Mouse (Mus musculus): Measurements from ENCODE around the gene Tex2. TPM values are rescaled to one million over a fixed set of nuclear protein-coding genes. Genes with fewer than 3 reads are reported as not detected.
"Not testable (repeated sequence)": the region's sequence is repeated elsewhere in the genome, so short reads cannot be mapped to it uniquely, and the experiment has no call there.

Tex2 gene
- polyA plus RNA-seq, 1 experiment from 2014 or later = 11.5 TPM

- ATAC-seq (ENCODE audit: low read depth) = no peak
- H3K4me3 ChIP-seq (ENCODE audit: low read length) = no peak overlapping the region
- H3K27me3 ChIP-seq (ENCODE audit: control insufficient read depth, insufficient read depth, low read depth, low read length) = no peaks in the 10 kb centered on the region
- H3K36me3 ChIP-seq (ENCODE audit: control insufficient read depth, insufficient read depth, low read length) = no peaks in the 10 kb centered on the region
- no peaks in the 10 kb centered on the region for H3K9me3 ChIP-seq (ENCODE audit: control insufficient read depth, low read length)
- H3K4me1 ChIP-seq (replicated peaks; ENCODE audit: control insufficient read depth, insufficient read depth, low read length) = peaks cover 3% of the 10 kb centered on the region; the same call in 1 of the 2 replicates
- no peak overlapping the region for H3K9ac ChIP-seq (ENCODE audit: low read length)
- H3K27ac ChIP-seq (ENCODE audit: low read length) = 0 out of 2 replicates have a peak overlapping the region, but pooled peaks have one; percentile 7
- no peak overlapping the region for H3K4me2 ChIP-seq (ENCODE audit: low read depth, low read length)
- WGBS = 45% methylated on average over 13 of the region's 13 CpGs
These were observed 110.4 kb downstream of the Tex2 start for GRCm38 (mm10) chr11:106502631-106503424.

DNA sequence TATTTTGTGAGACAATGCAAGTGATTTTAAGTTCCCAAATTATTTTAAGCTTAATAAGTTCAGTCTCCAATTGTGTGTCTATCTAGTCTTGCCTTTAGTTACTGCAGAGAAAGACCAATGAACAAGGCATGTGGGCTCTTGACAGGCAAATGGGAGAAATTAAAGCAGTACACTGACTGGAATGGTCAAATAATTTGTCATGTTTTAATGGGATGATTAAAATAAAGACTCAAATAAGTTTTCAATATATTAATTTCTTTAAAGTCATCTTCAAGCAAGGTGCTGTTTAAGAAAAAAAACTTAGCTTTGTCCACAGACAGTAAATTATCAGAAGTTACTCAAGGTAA lies 111.1 kb downstream of the Tex2 start:
- H3K9me3 ChIP-seq (ENCODE audit: control insufficient read depth, low read length) = no peaks in the 10 kb centered on the region
- peak overlapping the region; percentile 100; the same call in 1 of the 2 replicates for H3K9ac ChIP-seq (ENCODE audit: low read length)
- peak overlapping the region; percentile 99 for H3K27ac ChIP-seq (ENCODE audit: low read length)
- H3K36me3 ChIP-seq (ENCODE audit: control insufficient read depth, insufficient read depth, low read length) = no peaks in the 10 kb centered on the region
- no peak overlapping the region for H3K4me3 ChIP-seq (ENCODE audit: low read length)
- no peak for ATAC-seq (ENCODE audit: low read depth)
- peak overlapping the region; percentile 62; the same call in 1 of the 2 replicates for H3K4me2 ChIP-seq (ENCODE audit: low read depth, low read length)
- H3K4me1 ChIP-seq (replicated peaks; ENCODE audit: control insufficient read depth, insufficient read depth, low read length) = peaks cover 3% of the 10 kb centered on the region; the same call in 1 of the 2 replicates
- no peaks in the 10 kb centered on the region for H3K27me3 ChIP-seq (ENCODE audit: control insufficient read depth, insufficient read depth, low read depth, low read length)

GRCm38 (mm10) chr11:106501308-106502158 lies 111.7 kb downstream of the Tex2 start:
- 2% methylated on average over 22 of the region's 22 CpGs for WGBS
- H3K36me3 ChIP-seq (ENCODE audit: control insufficient read depth, insufficient read depth, low read length) = no peaks in the 10 kb centered on the region
- H3K27ac ChIP-seq (ENCODE audit: low read length) = peak overlapping the region; percentile 99
- H3K4me3 ChIP-seq (ENCODE audit: low read length) = peak overlapping the region; percentile 97
- H3K9me3 ChIP-seq (ENCODE audit: control insufficient read depth, low read length) = no peaks in the 10 kb centered on the region
- ATAC-seq (ENCODE audit: low read depth) = peak; percentile 83
- peak overlapping the region; percentile 100 for H3K9ac ChIP-seq (ENCODE audit: low read length)
- H3K27me3 ChIP-seq (ENCODE audit: control insufficient read depth, insufficient read depth, low read depth, low read length) = no peaks in the 10 kb centered on the region
- peak overlapping the region; percentile 62 for H3K4me2 ChIP-seq (ENCODE audit: low read depth, low read length)
- H3K4me1 ChIP-seq (replicated peaks; ENCODE audit: control insufficient read depth, insufficient read depth, low read length) = peaks cover 3% of the 10 kb centered on the region; the same call in 1 of the 2 replicates

DNA sequence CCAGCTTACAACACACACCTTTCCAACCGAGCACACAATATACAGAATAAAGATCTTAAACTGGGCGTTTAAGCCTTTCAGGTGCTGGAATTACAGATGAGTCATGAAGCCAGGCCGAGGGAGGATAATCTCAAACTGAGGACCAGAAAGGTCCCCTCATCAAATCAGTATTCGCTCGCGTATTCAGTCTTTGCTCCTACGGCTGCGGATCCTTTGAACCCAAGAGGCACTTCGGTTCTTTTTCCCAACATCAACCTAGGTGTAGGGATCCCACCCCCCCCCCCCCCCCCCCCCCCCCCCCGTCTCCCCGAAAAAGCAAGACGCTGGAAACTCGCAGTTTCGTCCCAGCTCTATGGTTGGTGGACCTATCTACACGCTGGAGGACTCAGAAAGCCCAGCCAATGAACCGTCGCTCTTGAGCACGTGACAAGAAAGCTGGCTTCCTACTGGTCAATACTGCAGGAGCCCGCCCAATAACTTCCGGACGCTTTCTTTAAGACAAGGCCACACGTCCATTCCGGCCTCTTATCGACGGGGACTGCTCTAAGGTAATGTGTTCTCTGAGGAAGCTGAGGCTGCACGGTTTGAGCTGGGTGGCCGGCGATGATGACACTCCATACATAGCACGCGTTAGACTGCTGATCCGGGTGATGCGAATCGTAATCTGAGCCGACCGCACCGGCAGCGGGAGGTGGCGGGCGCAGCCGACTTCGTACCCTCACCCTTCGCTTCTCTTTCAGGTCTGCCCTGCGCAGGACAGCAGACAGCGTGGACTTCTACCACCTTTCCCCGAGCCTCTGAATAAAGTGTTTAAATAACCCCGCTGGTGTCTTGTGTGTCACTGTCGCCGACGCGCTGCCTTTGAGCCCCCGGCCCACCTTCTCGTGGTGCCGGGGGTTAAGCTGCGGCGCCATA lies 112.6 kb downstream of the Tex2 start:
- no peaks in the 10 kb centered on the region for H3K36me3 ChIP-seq (ENCODE audit: control insufficient read depth, insufficient read depth, low read length)
- H3K4me3 ChIP-seq (ENCODE audit: low read length) = peak overlapping the region; percentile 97
- peaks cover 3% of the 10 kb centered on the region; the same call in 1 of the 2 replicates for H3K4me1 ChIP-seq (replicated peaks; ENCODE audit: control insufficient read depth, insufficient read depth, low read length)
- WGBS = under 1% methylated on average over 52 of the region's 55 CpGs
- H3K27me3 ChIP-seq (ENCODE audit: control insufficient read depth, insufficient read depth, low read depth, low read length) = no peaks in the 10 kb centered on the region
- peak overlapping the region; percentile 100 for H3K9ac ChIP-seq (ENCODE audit: low read length)
- no peaks in the 10 kb centered on the region for H3K9me3 ChIP-seq (ENCODE audit: control insufficient read depth, low read length)
- peak overlapping the region; percentile 69 for H3K4me2 ChIP-seq (ENCODE audit: low read depth, low read length)
- ATAC-seq (ENCODE audit: low read depth) = peak; percentile 98
- peak overlapping the region; percentile 99 for H3K27ac ChIP-seq (ENCODE audit: low read length)

- H3K4me2 ChIP-seq (ENCODE audit: low read depth, low read length) = no peak overlapping the region
- no peaks in the 10 kb centered on the region for H3K9me3 ChIP-seq (ENCODE audit: control insufficient read depth, low read length)
- no peaks in the 10 kb centered on the region for H3K27me3 ChIP-seq (ENCODE audit: control insufficient read depth, insufficient read depth, low read depth, low read length)
- no peaks in the 10 kb centered on the region for H3K36me3 ChIP-seq (ENCODE audit: control insufficient read depth, insufficient read depth, low read length)
- no peak overlapping the region for H3K27ac ChIP-seq (ENCODE audit: low read length)
- peaks cover 3% of the 10 kb centered on the region; the same call in 1 of the 2 replicates for H3K4me1 ChIP-seq (replicated peaks; ENCODE audit: control insufficient read depth, insufficient read depth, low read length)
- no peak overlapping the region for H3K4me3 ChIP-seq (ENCODE audit: low read length)
- H3K9ac ChIP-seq (ENCODE audit: low read length) = no peak overlapping the region
- 31% methylated on average over 4 of the region's 4 CpGs for WGBS
- ATAC-seq (ENCODE audit: low read depth) = no peak
These were observed 114.4 kb downstream of the Tex2 start for GRCm38 (mm10) chr11:106498739-106499379.

DNA sequence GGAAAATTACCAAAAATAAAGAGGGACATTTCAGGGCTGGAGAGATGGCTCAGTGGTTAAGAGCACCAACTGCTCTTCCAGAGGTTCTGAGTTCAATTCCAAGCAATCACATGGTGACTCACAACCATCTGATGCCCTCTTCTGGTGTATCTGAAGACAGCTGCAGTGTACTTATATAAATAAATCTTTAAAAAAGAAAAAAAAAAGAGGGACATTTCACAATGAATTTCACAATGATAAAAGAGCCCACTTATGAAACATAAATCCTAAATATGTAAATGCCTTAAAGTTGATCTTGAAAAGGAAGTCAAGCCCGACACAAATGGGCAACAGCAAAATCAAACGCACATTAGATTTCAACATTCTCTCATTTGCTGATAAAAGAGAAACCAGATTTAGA lies 115.3 kb downstream of the Tex2 start:
- H3K9ac ChIP-seq (ENCODE audit: low read length) = no peak overlapping the region
- WGBS = 64% methylated on average over 2 of the region's 2 CpGs
- H3K4me1 ChIP-seq (replicated peaks; ENCODE audit: control insufficient read depth, insufficient read depth, low read length) = peaks cover 3% of the 10 kb centered on the region; the same call in 1 of the 2 replicates
- no peak overlapping the region for H3K4me3 ChIP-seq (ENCODE audit: low read length)
- H3K9me3 ChIP-seq (ENCODE audit: control insufficient read depth, low read length) = no peaks in the 10 kb centered on the region
- no peaks in the 10 kb centered on the region for H3K36me3 ChIP-seq (ENCODE audit: control insufficient read depth, insufficient read depth, low read length)
- no peaks in the 10 kb centered on the region for H3K27me3 ChIP-seq (ENCODE audit: control insufficient read depth, insufficient read depth, low read depth, low read length)
- no peak for ATAC-seq (ENCODE audit: low read depth)
- H3K4me2 ChIP-seq (ENCODE audit: low read depth, low read length) = no peak overlapping the region
- H3K27ac ChIP-seq (ENCODE audit: low read length) = no peak overlapping the region

DNA sequence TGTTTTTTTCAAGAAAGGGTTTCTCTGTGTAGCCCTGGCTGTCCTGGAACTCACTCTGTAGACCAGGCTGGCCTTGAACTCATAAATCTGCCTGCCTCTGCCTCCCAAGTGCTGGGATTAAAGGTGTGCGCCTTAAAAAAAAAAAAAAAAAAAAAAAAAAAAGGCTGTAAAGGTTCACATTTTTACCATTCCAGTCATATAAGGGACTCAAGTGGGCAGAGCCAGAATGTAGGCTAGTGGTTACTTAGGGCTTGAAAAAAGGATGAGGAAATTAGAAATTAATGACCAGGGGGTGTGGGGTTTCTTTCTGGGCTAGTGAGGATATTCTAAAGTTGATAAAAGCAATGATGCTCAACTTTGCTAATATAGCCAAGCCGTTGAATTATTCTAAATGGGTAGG lies 116.2 kb downstream of the Tex2 start:
- not testable (repeated sequence) for H3K27ac ChIP-seq (ENCODE audit: low read length); H3K4me1 ChIP-seq (replicated peaks; ENCODE audit: control insufficient read depth, insufficient read depth, low read length); H3K9me3 ChIP-seq (ENCODE audit: control insufficient read depth, low read length); ATAC-seq (ENCODE audit: low read depth); H3K4me2 ChIP-seq (ENCODE audit: low read depth, low read length); H3K9ac ChIP-seq (ENCODE audit: low read length); H3K27me3 ChIP-seq (ENCODE audit: control insufficient read depth, insufficient read depth, low read depth, low read length); H3K36me3 ChIP-seq (ENCODE audit: control insufficient read depth, insufficient read depth, low read length); H3K4me3 ChIP-seq (ENCODE audit: low read length)
- 80% methylated on average over 2 of the region's 2 CpGs for WGBS

DNA sequence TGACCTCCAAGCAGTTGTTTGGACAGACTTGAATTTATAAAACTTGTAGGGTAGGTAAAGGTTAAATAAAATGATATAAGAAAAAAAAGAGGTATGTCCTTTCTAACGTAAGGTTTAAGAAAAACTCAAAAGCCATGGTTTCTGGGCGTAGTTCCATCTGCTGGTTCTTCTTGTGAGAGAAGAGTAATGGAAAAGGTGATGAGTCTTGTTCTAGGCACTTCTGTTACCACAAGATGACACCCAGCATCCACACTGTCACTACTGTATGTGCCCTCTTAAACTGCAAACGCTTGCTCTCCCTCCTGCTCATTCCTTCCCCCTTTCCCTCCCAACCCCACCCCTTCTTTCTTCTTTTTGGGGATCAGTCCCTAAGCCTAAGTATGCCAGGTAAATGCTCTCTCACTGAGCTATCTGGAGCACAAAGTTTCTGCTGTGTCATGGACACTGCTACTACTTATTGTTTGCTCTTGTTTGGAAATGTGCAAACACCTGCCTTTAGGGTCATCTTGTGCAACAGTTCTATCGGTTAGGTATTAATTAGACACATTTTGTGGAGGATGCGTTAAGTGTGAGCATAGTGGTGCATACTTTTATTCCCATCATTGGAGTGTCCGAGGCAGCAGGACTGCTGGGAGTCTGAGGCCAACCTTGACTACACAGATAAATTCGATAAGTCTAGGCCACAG lies 120.1 kb downstream of the Tex2 start:
- 66% methylated on average over 7 of the region's 7 CpGs for WGBS
- no peaks in the 10 kb centered on the region for H3K9me3 ChIP-seq (ENCODE audit: control insufficient read depth, low read length)
- H3K27me3 ChIP-seq (ENCODE audit: control insufficient read depth, insufficient read depth, low read depth, low read length) = no peaks in the 10 kb centered on the region
- H3K4me3 ChIP-seq (ENCODE audit: low read length) = no peak overlapping the region
- no peak overlapping the region for H3K27ac ChIP-seq (ENCODE audit: low read length)
- no peak for ATAC-seq (ENCODE audit: low read depth)
- H3K4me1 ChIP-seq (replicated peaks; ENCODE audit: control insufficient read depth, insufficient read depth, low read length) = peaks cover 4% of the 10 kb centered on the region; the same call in 1 of the 2 replicates
- no peaks in the 10 kb centered on the region for H3K36me3 ChIP-seq (ENCODE audit: control insufficient read depth, insufficient read depth, low read length)
- H3K9ac ChIP-seq (ENCODE audit: low read length) = no peak overlapping the region
- H3K4me2 ChIP-seq (ENCODE audit: low read depth, low read length) = no peak overlapping the region

Measured in lung, embryonic 16.5 days (tissue).